ENCODE assay signal across 8 mouse cellular contexts in the genomic region with DNA sequence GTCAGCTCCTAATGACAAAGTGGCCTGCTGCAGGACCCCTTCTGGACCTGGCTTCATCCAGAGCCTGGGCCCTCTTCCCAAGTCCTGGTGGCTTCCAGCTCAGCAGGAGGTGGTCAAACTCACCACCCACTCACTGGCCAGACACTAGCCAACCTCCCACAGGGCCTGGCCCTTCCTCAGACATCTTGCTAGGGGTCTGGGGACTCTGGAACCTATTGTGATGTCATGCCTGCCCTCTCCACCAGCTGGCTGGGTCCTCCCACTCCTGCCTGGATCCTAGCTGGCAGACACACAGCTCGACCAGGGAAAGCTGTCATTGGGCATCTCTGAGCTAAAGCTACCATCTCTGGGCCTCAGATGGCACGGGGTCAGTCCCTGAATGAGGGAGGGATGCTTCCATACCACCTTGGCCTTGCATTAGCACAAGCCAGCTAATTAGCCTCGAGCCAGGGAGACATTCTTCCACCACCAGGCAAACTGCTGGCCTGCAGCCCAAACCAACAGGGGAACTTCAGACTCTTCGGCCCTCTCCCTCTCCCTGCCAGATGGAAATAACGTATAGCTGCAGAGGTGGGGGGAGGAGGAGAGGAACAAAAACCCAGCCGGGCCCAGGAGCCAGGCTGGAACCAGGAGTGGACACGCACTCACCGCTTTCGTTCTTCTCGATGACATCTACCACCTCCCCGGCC.
DNase-seq lines count a peak whose midpoint lies in the region; ATAC-seq lines count a peak whose summit lies in the region.

No protein-coding gene starts in this region.

- H3K4me2 ChIP-seq in lung, embryonic 16.5 days (ENCODE audit: low read depth, low read length), result peak overlapping the region; percentile 92
- peak overlapping the region; percentile 70 for H3K4me2 ChIP-seq in heart, embryonic 16.5 days (ENCODE audit: low read depth, low read length)
- H3K4me2 ChIP-seq in limb, embryonic 11.5 days (ENCODE audit: low read depth, severe bottlenecking), result peak overlapping the region; percentile 71
- H3K4me2 ChIP-seq in neural tube, embryonic 13.5 days, result peak overlapping the region; percentile 58

- H3K27me3 ChIP-seq in lung, embryonic 16.5 days (ENCODE audit: control insufficient read depth, insufficient read depth, low read depth, low read length), result no peaks in the 10 kb centered on the region
- no peaks in the 10 kb centered on the region for H3K27me3 ChIP-seq in heart, embryonic 16.5 days (ENCODE audit: control insufficient read depth, insufficient read depth, low read length)
- H3K27me3 ChIP-seq in limb, embryonic 11.5 days (ENCODE audit: control insufficient read depth, insufficient read depth, low read length), result no peaks in the 10 kb centered on the region
- 0 out of 2 replicates have a peak, but pooled peaks cover 11% of the 10 kb centered on the region for H3K27me3 ChIP-seq in neural tube, embryonic 13.5 days

- H3K36me3 ChIP-seq in lung, embryonic 16.5 days (ENCODE audit: control insufficient read depth, insufficient read depth, low read length), result peaks cover 9% of the 10 kb centered on the region
- peaks cover 5% of the 10 kb centered on the region; the same call in 1 of the 2 replicates for H3K36me3 ChIP-seq in heart, embryonic 16.5 days (ENCODE audit: control insufficient read depth, insufficient read depth)
- H3K36me3 ChIP-seq in limb, embryonic 11.5 days (ENCODE audit: control insufficient read depth, insufficient read depth, low read length), result no peaks in the 10 kb centered on the region; the same call in 1 of the 2 replicates
- no peaks in the 10 kb centered on the region for H3K36me3 ChIP-seq in neural tube, embryonic 13.5 days

- peak overlapping the region; percentile 60 for H3K4me3 ChIP-seq in lung, embryonic 16.5 days (ENCODE audit: low read length)
- H3K4me3 ChIP-seq in heart, embryonic 16.5 days (ENCODE audit: low read length), result peak overlapping the region; percentile 50
- peak overlapping the region; percentile 45 for H3K4me3 ChIP-seq in limb, embryonic 11.5 days (ENCODE audit: low read depth, low read length)
- peak overlapping the region; percentile 35 for H3K4me3 ChIP-seq in neural tube, embryonic 13.5 days

- H3K4me1 ChIP-seq in lung, embryonic 16.5 days (replicated peaks; ENCODE audit: control insufficient read depth, insufficient read depth, low read length), result peaks cover 66% of the 10 kb centered on the region
- H3K4me1 ChIP-seq in heart, embryonic 16.5 days (ENCODE audit: control insufficient read depth, insufficient read depth, low read length), result peaks cover 56% of the 10 kb centered on the region
- H3K4me1 ChIP-seq in limb, embryonic 11.5 days (ENCODE audit: control insufficient read depth, insufficient read depth, low read length), result peaks cover 38% of the 10 kb centered on the region
- H3K4me1 ChIP-seq in neural tube, embryonic 13.5 days (replicated peaks), result peaks cover 68% of the 10 kb centered on the region

- no peak for DNase-seq in lung, postnatal 25 days (ENCODE audit: low spot score)
- DNase-seq in cerebellum, postnatal 10 days, result peak; percentile 74 to 83
- peak; percentile 49 for DNase-seq in limb, embryonic 11.5 days (ENCODE audit: low spot score)
- no peak for DNase-seq in spleen, postnatal 4 days (ENCODE audit: low spot score in 2 of 2)
- no peak for DNase-seq in adrenal gland, adult 8-10 months

- H3K9me3 ChIP-seq in lung, embryonic 16.5 days (ENCODE audit: control insufficient read depth, low read length), result no peaks in the 10 kb centered on the region
- no peaks in the 10 kb centered on the region for H3K9me3 ChIP-seq in heart, embryonic 16.5 days (replicated peaks; ENCODE audit: control insufficient read depth, low read length)
- no peaks in the 10 kb centered on the region for H3K9me3 ChIP-seq in limb, embryonic 11.5 days (ENCODE audit: control insufficient read depth, low read length)
- no peaks in the 10 kb centered on the region for H3K9me3 ChIP-seq in neural tube, embryonic 13.5 days

- H3K27ac ChIP-seq in lung, embryonic 16.5 days (ENCODE audit: low read length), result peak overlapping the region; percentile 92
- peak overlapping the region; percentile 95 for H3K27ac ChIP-seq in heart, embryonic 16.5 days (ENCODE audit: low read length)
- H3K27ac ChIP-seq in limb, embryonic 11.5 days (replicated peaks; ENCODE audit: low read depth, low read length), result peak overlapping the region; percentile 91
- peak overlapping the region; percentile 70 for H3K27ac ChIP-seq in neural tube, embryonic 13.5 days (replicated peaks)

- 22% methylated on average over 11 of the region's 11 CpGs for WGBS in lung, embryonic 16.5 days
- WGBS in heart, embryonic 16.5 days, result 11% methylated on average over 11 of the region's 11 CpGs
- 6% methylated on average over 11 of the region's 11 CpGs for WGBS in limb, embryonic 11.5 days
- 12% methylated on average over 11 of the region's 11 CpGs for WGBS in neural tube, embryonic 13.5 days

- H3K9ac ChIP-seq in lung, embryonic 16.5 days (ENCODE audit: low read length), result peak overlapping the region; percentile 84
- H3K9ac ChIP-seq in heart, embryonic 16.5 days (ENCODE audit: low read length), result peak overlapping the region; percentile 83
- peak overlapping the region; percentile 75 for H3K9ac ChIP-seq in limb, embryonic 11.5 days (ENCODE audit: low read length)
- peak overlapping the region; percentile 73 for H3K9ac ChIP-seq in neural tube, embryonic 13.5 days

- ATAC-seq in lung, embryonic 16.5 days (ENCODE audit: low read depth), result peak; percentile 19
- peak; percentile 37; the same call in 1 of the 2 replicates for ATAC-seq in heart, embryonic 16.5 days (replicated peaks; ENCODE audit: extremely low read depth, insufficient read depth, low FRiP score)
- no peak for ATAC-seq in limb, embryonic 11.5 days (ENCODE audit: insufficient number of reproducible peaks, low FRiP score, low TSS enrichment, low read depth)
- ATAC-seq in neural tube, embryonic 13.5 days (ENCODE audit: low read depth), result peak; percentile 24; the same call in 1 of the 2 replicates

Comparison
In these comparisons a context has a peak if more than half of its experiments do, and no peak if none do; other contexts are left out.
1. DNase-seq: peak in cerebellum, postnatal 10 days (2 of 2) and limb, embryonic 11.5 days (single experiment); none in lung, postnatal 25 days (single experiment), spleen, postnatal 4 days (0 of 2) and adrenal gland, adult 8-10 months (single experiment).
2. Peak in every context shown above with its lines, with median percentiles within 50 percentile points of each other: H3K27ac ChIP-seq, H3K4me2 ChIP-seq, H3K4me3 ChIP-seq and H3K9ac ChIP-seq.